Mouse (Mus musculus) heart, adult 2 months (tissue): ENCODE measurements at regions not wholly inside any gene's neighbourhood (a gene's known extent, or its start where the extent isn't known, plus 50 kb on each side); places are given as distances from the start of the nearest gene placed in this dataset.

ENCODE experiments used
- CTCF ChIP-seq: fragments of 200-600 bp; IDR thresholded peaks from 2 replicates; pipeline ENCODE4 v1.8.1; 2022; ENCODE audit warnings: antibody characterized with exemption, mild to moderate bottlenecking, moderate library complexity
- EP300 ChIP-seq: fragments of 200-500 bp; IDR thresholded peaks from 2 replicates; pipeline ENCODE4 v1.6.1; 2011; ENCODE audit warnings: low read depth, low read length, control low read depth; ENCODE audit not compliant: insufficient read depth
- POLR2A ChIP-seq: fragments of 200-500 bp; IDR thresholded peaks from 2 replicates; pipeline ENCODE4 v1.6.1; 2011; ENCODE audit warnings: mild to moderate bottlenecking, low read depth, low read length, control low read depth; ENCODE audit not compliant: insufficient read depth

- TF ChIP-seq EP300 (no peak), CTCF (no peak), POLR2A (no peak)
Observed at GRCm38 (mm10) chr14:111285981-111286380, 388.9 kb upstream of the Slitrk5 start.
